Mouse (Mus musculus) liver, embryonic 15.5 days (tissue): ENCODE measurements at regions not wholly inside any gene's neighbourhood (a gene's known extent, or its start where the extent isn't known, plus 50 kb on each side); places are given as distances from the start of the nearest gene placed in this dataset.

Experiments
- ATAC-seq: fragments of 200-750 bp; cut with Nextera tagmentation; 2 replicates; pipeline ENCODE4 v1.8.0; 2017; ENCODE audit warnings: moderate number of reproducible peaks, mild to moderate bottlenecking, moderate library complexity; ENCODE audit not compliant: insufficient read depth
- H3K27ac ChIP-seq: fragments of 300-500 bp; sonication (generic); replicated peaks from 2 replicates; pipeline ENCODE4 v1.5.1; 2015; ENCODE audit warnings: mild to moderate bottlenecking, inconsistent platforms
- H3K27me3 ChIP-seq: fragments of 300-500 bp; sonication (generic); 2 replicates; pipeline ENCODE4 v1.6.1; 2015; ENCODE audit warnings: mild to moderate bottlenecking, inconsistent platforms
- H3K36me3 ChIP-seq: fragments of 300-500 bp; sonication (generic); replicated peaks from 2 replicates; pipeline ENCODE4 v1.6.1; 2015; ENCODE audit warnings: moderate library complexity, mild to moderate bottlenecking, inconsistent platforms
- H3K4me1 ChIP-seq: fragments of 300-500 bp; sonication (generic); replicated peaks from 2 replicates; pipeline ENCODE4 v1.6.1; 2015; ENCODE audit warnings: inconsistent platforms
- H3K4me2 ChIP-seq: fragments of 300-500 bp; sonication (generic); 2 replicates; pipeline ENCODE4 v1.6.1; 2015; ENCODE audit warnings: moderate library complexity, mild to moderate bottlenecking, inconsistent platforms
- H3K4me3 ChIP-seq: fragments of 300-500 bp; sonication (generic); replicated peaks from 2 replicates; pipeline ENCODE4 v1.5.1; 2015; ENCODE audit warnings: mild to moderate bottlenecking, inconsistent platforms
- H3K9ac ChIP-seq: fragments of 300-500 bp; sonication (generic); 2 replicates; pipeline ENCODE4 v1.6.1; 2015; ENCODE audit warnings: moderate library complexity, mild to moderate bottlenecking, inconsistent platforms
- H3K9me3 ChIP-seq: fragments of 300-500 bp; sonication (generic); replicated peaks from 2 replicates; pipeline ENCODE4 v1.6.1; 2016; ENCODE audit warnings: inconsistent platforms
- WGBS: fragments of 180-500 bp; shearing (Covaris S2); methylation state at CpG from one replicate; pipeline ENCODE4 v1.1.7; 2015; ENCODE audit warnings: mixed read lengths; ENCODE audit not compliant: insufficient replicate concordance; 5-methylcytosine and 5-hydroxymethylcytosine counted together

DNA sequence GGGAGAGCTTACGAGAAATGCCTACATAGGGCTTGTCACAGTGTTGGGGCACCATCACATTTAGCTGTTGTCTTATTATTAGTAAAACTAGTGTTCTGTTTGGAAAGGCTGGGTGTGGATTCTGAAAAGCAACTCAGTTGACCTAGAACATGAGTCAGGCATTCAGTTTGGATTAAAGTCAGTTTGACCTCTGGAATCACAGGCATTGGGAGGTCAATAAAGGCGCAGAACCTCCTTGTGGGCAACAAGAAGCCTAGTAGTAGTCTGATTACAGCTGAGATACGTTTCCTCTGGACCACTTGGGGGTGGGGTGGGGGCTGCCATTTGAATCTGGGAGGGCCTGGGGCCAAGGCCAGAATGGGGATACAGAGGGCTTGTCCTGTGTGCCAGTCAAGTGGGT, 52.1 kb upstream of the Map3k1 start:
- Histone ChIP-seq H3K27me3 (no peaks in the 10 kb centered on the region), H3K9ac (no peak overlapping the region), H3K36me3 (no peaks in the 10 kb centered on the region), H3K4me1 (peaks cover 8% of the 10 kb centered on the region; the same call in 1 of the 2 replicates), H3K4me2 (no peak overlapping the region), H3K9me3 (no peaks in the 10 kb centered on the region), H3K4me3 (no peak overlapping the region), H3K27ac (no peak overlapping the region)
- no peak for ATAC-seq
- WGBS, result 71% methylated on average over 3 of the region's 3 CpGs

DNA sequence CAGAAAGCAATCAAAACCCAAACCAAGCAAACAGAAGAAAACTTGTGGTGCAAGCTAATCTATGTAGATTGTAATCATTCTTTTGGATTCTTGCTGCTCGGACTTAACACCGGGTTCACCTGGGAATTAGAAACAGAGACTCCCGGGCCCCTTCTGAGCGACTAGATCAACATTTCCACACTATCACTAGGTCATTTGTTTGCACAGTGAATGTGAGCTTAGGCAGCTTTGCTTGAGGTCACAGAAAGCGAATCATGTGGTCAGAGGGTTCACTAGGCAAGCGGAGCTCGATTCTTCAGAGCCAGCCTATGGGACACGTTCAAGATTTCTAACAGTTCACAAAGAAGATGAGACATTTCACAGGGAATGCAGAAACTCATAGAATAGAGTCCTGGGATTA, 53.5 kb upstream of the Map3k1 start:
- no peak overlapping the region for H3K4me3 ChIP-seq
- no peak overlapping the region for H3K9ac ChIP-seq
- no peaks in the 10 kb centered on the region for H3K27me3 ChIP-seq
- H3K4me2 ChIP-seq, result no peak overlapping the region
- no peaks in the 10 kb centered on the region for H3K9me3 ChIP-seq
- peak; percentile 71 for ATAC-seq
- no peaks in the 10 kb centered on the region for H3K36me3 ChIP-seq
- 0 out of 2 replicates have a peak overlapping the region, but pooled peaks have one; percentile 14 for H3K27ac ChIP-seq
- WGBS, result 74% methylated on average over 8 of the region's 8 CpGs
- 0 out of 2 replicates have a peak, but pooled peaks cover 3% of the 10 kb centered on the region for H3K4me1 ChIP-seq

DNA sequence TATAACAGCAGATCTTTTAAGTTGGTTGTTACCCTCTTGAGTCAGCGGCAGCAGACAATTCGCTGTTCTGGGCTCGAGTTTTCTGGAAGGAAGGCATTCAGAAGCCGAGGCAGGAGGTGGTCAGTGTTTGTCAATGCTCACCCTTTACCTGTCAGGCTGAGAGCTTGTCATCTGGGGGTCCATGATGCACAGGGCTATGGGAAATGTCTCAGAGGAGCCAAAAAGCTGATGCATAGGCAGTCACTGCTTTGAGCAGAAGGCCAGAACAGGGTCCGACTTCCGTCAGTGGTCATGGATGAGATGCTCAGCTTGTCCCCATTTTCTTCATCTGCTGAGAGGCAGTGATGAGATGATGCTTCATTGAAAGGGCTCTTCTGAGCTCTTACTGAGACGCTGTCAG, 57.2 kb upstream of the Map3k1 start:
- H3K4me2 ChIP-seq, result no peak overlapping the region
- H3K36me3 ChIP-seq, result no peaks in the 10 kb centered on the region
- H3K27ac ChIP-seq, result no peak overlapping the region
- no peak overlapping the region for H3K4me3 ChIP-seq
- H3K4me1 ChIP-seq, result peaks cover 33% of the 10 kb centered on the region
- no peak overlapping the region for H3K9ac ChIP-seq
- WGBS, result 85% methylated on average over 7 of the region's 7 CpGs
- peaks cover 27% of the 10 kb centered on the region for H3K27me3 ChIP-seq
- H3K9me3 ChIP-seq, result no peaks in the 10 kb centered on the region
- no peak for ATAC-seq

DNA sequence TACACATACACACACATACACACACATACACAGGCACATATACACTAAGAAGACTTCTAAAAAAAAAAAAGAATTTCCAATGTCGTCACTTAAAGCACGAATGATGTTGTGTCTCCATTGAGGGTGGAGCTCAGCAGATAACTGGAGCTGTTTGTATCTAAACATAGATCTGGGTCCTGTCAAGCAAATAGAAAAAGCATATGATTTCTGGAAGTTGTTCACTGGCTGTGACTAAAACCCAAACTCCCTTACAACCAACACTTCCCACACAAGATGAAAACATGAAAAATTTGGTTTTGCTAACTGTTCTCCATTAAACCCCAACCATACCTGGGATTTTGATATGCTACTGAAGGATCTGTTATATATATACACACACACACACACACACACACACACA, 58.5 kb upstream of the Map3k1 start:
- H3K4me1 ChIP-seq, result peaks cover 39% of the 10 kb centered on the region
- no peak overlapping the region for H3K4me2 ChIP-seq
- H3K27me3 ChIP-seq, result peaks cover 33% of the 10 kb centered on the region
- ATAC-seq, result no peak
- no peak overlapping the region for H3K4me3 ChIP-seq
- H3K36me3 ChIP-seq, result no peaks in the 10 kb centered on the region
- H3K27ac ChIP-seq, result no peak overlapping the region
- no peak overlapping the region for H3K9ac ChIP-seq
- no peaks in the 10 kb centered on the region for H3K9me3 ChIP-seq
- 68% methylated on average over 2 of the region's 2 CpGs for WGBS

DNA sequence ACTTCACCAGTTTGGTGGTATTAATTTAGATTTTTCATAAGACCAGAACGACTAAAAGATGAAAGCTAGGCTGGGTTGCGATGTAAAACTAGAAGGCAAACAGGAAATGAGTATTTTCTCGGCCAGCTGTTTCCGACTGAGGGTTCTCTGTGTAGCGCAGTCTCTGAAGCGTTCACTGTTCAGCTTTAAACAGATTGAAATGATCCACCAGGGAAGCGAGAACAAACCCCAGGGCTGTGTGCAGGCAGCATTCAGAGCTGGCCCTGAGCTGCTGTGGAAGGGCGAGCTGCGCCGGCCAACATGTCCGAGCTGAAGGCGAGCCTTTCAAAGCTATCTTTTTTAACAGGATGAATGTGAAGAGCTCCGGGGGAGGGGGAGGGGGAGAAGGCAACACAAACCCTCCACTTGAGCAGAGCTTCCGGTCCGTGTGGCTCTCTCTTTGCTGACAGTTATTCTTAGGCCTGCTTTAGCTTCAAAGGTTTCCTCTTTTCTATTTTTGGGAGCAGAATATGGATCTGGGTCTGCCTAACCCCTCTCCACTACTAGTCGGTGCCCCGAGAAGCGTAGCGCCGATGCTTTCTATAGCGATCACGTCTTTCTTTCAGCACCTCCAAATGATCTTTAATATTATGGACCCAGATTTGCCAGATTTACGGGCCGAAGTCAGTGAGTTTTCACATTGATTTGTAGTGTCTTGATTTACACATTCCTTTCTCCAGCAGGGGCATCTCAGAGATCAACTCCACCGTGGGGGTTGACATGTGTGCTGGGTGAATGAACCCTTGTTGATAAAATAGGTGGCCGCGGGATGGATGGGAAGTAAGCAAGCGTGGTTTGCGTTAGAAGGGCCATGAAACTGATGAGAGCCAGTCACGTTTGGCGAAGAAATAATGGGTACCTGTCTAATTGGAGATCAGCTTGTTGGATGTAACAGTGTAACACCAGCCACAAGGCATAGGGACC, 59.3 kb upstream of the Map3k1 start:
- 0 out of 2 replicates have a peak, but pooled peaks have one; percentile 31 for ATAC-seq
- H3K27ac ChIP-seq, result no peak overlapping the region
- peak overlapping the region; percentile 56 for H3K4me2 ChIP-seq
- H3K9ac ChIP-seq, result peak overlapping the region; percentile 4
- no peaks in the 10 kb centered on the region for H3K9me3 ChIP-seq
- peaks cover 39% of the 10 kb centered on the region for H3K27me3 ChIP-seq
- 11% methylated on average over 31 of the region's 31 CpGs for WGBS
- peaks cover 46% of the 10 kb centered on the region for H3K4me1 ChIP-seq
- no peaks in the 10 kb centered on the region for H3K36me3 ChIP-seq
- H3K4me3 ChIP-seq, result peak overlapping the region; percentile 27

DNA sequence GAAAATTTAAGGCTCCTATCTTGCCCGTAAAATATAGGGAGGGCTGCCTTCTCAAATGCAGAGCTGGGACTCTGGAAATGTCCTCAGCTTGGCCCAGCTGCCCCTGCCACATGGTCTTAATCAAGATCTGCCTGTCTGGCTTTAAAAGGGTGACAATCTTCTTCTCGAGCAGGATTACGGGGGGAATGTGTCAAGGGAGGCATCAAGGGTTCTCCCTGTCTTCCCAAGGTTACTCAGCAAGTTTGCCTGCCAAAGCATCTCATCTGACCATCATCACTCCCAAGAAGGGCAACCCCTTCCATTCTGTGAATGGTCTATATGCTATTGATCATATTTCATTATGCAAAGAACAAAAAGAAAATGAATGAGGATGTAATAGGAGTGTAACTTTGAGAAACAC, 60.2 kb upstream of the Map3k1 start:
- H3K27ac ChIP-seq, result no peak overlapping the region
- no peak overlapping the region for H3K4me3 ChIP-seq
- WGBS, result 45% methylated on average over 3 of the region's 3 CpGs
- H3K36me3 ChIP-seq, result no peaks in the 10 kb centered on the region
- H3K9me3 ChIP-seq, result no peaks in the 10 kb centered on the region
- peak overlapping the region; percentile 56; the same call in 1 of the 2 replicates for H3K4me2 ChIP-seq
- H3K9ac ChIP-seq, result no peak overlapping the region
- ATAC-seq, result no peak
- H3K4me1 ChIP-seq, result peaks cover 46% of the 10 kb centered on the region
- peaks cover 39% of the 10 kb centered on the region for H3K27me3 ChIP-seq

DNA sequence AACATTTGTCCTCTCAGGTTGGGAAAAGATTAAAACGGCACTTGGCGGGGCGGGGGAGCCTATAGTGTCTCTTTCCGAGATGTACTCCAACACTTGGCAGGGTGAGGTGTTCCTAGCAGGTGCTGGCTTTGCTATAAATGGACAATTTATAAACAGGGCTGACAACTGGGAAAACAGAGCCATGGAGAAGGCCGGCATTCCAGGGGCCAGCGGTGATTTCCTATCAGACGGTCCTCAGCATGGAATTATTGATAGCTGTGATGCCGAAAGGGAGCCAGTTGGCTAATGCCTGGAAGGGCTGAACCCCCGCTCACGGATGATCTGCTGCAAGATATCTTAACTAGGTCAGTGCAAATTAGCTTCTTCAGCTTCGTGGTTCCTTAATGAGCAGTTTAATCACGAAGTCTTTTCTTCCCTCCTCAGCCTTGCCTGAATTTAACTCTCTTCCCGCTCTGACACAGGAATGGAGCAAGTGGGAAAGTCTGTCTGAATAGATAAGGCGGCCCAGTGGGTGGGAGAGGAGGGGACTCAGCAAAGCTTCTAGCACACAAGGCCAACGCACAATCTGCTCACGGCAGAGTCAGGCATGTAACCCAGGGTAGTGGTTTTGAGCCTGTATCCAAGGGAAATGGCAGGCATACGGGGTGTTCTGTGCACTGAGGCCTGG, 61.1 kb upstream of the Map3k1 start:
- peak; percentile 40; the same call in 1 of the 2 replicates for ATAC-seq

DNA sequence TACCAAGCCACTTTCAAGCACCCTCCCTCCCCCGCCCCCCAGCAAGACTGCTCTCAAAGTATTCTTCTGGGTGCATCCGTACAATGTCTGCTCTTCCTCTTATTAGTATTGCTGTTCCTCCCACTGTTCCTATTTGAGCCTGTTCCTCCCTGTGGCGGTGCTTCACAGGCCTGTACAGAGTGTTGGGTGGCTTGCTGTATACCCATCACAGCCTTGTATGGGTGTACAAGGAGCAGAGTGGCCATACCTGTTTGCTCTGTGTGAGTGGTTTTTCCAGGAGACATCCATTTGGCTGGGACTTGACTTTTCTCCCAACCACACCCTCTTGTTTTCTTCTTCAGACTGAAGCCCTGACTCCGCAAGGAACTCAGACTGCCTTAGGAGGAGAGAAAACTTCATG, 61.7 kb upstream of the Map3k1 start:
- Histone ChIP-seq H3K27ac (no peak overlapping the region), H3K27me3 (peaks cover 39% of the 10 kb centered on the region), H3K4me2 (peak overlapping the region; percentile 23; the same call in 1 of the 2 replicates), H3K9me3 (no peaks in the 10 kb centered on the region), H3K36me3 (no peaks in the 10 kb centered on the region), H3K9ac (no peak overlapping the region), H3K4me3 (no peak overlapping the region), H3K4me1 (peaks cover 43% of the 10 kb centered on the region)
- WGBS, result 54% methylated on average over 4 of the region's 4 CpGs
- ATAC-seq, result no peak

More for the DNA sequence above, 61.1 kb upstream of the Map3k1 start:
- 39% methylated on average over 17 of the region's 17 CpGs for WGBS
- no peak overlapping the region for H3K9ac ChIP-seq
- no peaks in the 10 kb centered on the region for H3K36me3 ChIP-seq
- peaks cover 44% of the 10 kb centered on the region for H3K4me1 ChIP-seq
- H3K27ac ChIP-seq, result no peak overlapping the region
- H3K4me2 ChIP-seq, result peak overlapping the region; percentile 23
- H3K9me3 ChIP-seq, result no peaks in the 10 kb centered on the region
- peaks cover 39% of the 10 kb centered on the region for H3K27me3 ChIP-seq
- H3K4me3 ChIP-seq, result no peak overlapping the region

DNA sequence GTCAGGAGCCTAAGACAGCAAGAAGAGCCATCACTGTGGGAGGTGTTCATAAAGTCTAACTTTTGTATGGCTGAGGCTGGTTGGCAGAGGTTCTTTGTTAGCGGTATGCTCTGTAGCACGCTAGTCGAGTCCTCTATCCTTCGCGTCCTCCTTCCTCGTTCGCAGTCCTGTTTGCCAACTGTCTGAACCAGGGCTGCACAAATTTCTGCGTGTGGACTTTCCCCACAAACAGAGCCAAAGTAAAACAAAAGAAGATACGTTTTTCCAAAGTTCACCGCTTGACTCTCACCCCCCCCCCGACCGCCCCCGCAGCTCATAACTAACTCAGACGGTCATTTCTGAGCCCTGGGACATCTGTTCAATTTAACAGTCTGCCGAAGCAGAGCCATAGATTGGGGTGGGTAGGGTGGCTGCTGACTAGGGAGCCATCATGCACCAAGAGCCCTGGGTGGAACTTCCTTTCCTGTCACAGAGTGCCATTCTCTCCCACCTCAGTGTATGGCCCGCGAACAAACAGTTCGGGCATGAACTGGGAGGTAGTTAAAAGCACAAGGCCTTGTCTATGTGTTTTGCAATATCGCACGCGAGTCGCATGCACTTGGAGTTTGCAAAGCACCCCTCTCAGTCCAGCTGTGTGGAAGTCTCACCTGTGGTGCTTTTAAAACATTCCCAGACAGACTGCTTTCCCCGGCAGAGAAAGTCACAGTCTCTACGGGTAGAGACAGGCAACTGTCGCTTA, 63.0 kb upstream of the Map3k1 start:
- no peak overlapping the region for H3K9ac ChIP-seq
- peaks cover 43% of the 10 kb centered on the region for H3K4me1 ChIP-seq
- H3K9me3 ChIP-seq, result no peaks in the 10 kb centered on the region
- peak overlapping the region; percentile 56 for H3K27ac ChIP-seq
- peak; percentile 53 for ATAC-seq
- no peak overlapping the region for H3K4me2 ChIP-seq
- H3K36me3 ChIP-seq, result no peaks in the 10 kb centered on the region
- 76% methylated on average over 25 of the region's 25 CpGs for WGBS
- H3K27me3 ChIP-seq, result peaks cover 39% of the 10 kb centered on the region
- H3K4me3 ChIP-seq, result no peak overlapping the region

DNA sequence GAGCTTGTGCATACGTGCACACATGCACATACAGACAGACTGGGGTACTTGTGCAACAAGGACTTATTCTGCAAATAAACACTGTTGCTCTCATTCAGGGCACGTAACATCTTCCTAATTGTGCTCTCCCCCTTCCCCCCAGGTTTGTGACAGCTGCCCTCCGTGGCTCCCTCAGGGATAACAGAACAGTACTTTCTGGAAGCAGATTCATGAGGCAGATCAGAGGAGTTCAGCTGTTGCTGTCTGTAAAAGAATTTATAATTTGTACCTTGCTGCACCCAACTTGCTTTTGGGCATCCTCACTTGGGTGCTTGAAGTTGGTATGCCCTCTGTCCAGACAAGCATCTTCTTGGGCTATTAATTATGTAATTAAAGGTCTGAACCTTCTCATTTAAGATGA, 65.5 kb upstream of the Map3k1 start:
- H3K27ac ChIP-seq, result no peak overlapping the region
- no peak overlapping the region for H3K4me3 ChIP-seq
- ATAC-seq, result no peak
- no peak overlapping the region for H3K9ac ChIP-seq
- 71% methylated on average over 3 of the region's 3 CpGs for WGBS
- H3K36me3 ChIP-seq, result no peaks in the 10 kb centered on the region
- no peaks in the 10 kb centered on the region for H3K9me3 ChIP-seq
- peaks cover 27% of the 10 kb centered on the region for H3K27me3 ChIP-seq
- H3K4me2 ChIP-seq, result no peak overlapping the region
- peaks cover 26% of the 10 kb centered on the region for H3K4me1 ChIP-seq

DNA sequence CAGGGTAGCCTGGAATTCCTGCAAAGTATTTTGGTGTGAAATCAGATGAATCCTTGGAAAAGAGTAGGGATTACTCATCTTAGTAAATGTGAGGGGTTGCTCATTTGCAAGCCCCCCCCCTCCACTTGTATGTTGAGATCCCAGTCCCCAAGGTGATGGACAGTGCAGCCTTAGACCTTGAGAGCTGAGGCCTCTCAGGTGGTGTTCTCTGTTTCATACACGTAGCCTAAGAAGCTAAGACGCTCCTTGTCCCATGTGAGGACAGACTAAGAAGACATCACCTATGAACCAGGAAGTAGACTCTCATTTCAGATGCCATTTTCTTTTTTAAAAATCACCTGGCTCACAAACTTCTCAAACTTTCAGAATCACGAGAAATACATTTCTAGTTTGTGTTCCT, 67.6 kb upstream of the Map3k1 start:
- H3K27ac ChIP-seq, result no peak overlapping the region
- 71% methylated on average over 3 of the region's 3 CpGs for WGBS

More for the DNA sequence above, 67.6 kb upstream of the Map3k1 start:
- no peak for ATAC-seq
- Histone ChIP-seq H3K4me1 (peaks cover 9% of the 10 kb centered on the region; the same call in 1 of the 2 replicates), H3K4me3 (no peak overlapping the region), H3K9me3 (no peaks in the 10 kb centered on the region), H3K27me3 (peaks cover 10% of the 10 kb centered on the region; the same call in 1 of the 2 replicates), H3K36me3 (no peaks in the 10 kb centered on the region), H3K4me2 (no peak overlapping the region), H3K9ac (no peak overlapping the region)
